Mouse (Mus musculus) mouse embryonic stem cell (cell line): Measurements from ENCODE around the gene Prlhr.

Experiments used
- in situ Hi-C, 2 experiments: fragments of 300-500 bp; cut with MboI; formaldehyde crosslinking; loops; 1 replicate in 1 of 2; 3 replicates in 1 of 2; pipeline ENCODE4 v1.14.3; 2019 to 2020; ENCODE audit warnings: low sequenced_read_pairs in 2 of 2, low pct_unique_long_range_greater_than_20kb in 1 of 2, mixed read lengths in 1 of 2; ENCODE audit not compliant: unreplicated experiment in 1 of 2

The Prlhr gene

GRCm38 (mm10) chr19:60468254-60468762, at the start of gene Prlhr:
Gene Prlhr, minus strand, starts transcription at chr19:60468304.
- in situ Hi-C loops, result no loop called here

DNA sequence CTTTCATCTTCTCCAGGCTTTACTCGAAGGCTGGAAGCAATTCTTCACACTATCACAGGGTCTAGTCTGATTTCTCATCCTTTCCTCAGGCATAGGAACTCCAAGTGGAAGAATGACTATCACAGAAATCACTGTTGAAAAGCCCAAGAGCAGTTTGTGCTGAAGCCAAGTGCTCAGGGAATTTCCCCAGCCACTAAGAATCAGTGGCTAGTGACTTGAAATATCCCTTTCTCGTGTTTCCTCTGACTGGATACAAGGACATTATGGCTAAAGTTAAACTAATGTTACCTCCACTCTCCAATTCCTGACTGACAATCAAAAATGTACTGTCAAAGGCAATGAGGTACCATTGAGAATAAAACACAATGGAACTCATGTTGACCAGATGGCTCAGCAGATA, 47.0 kb upstream of the Prlhr start:
- in situ Hi-C loops, result no loop called here

DNA sequence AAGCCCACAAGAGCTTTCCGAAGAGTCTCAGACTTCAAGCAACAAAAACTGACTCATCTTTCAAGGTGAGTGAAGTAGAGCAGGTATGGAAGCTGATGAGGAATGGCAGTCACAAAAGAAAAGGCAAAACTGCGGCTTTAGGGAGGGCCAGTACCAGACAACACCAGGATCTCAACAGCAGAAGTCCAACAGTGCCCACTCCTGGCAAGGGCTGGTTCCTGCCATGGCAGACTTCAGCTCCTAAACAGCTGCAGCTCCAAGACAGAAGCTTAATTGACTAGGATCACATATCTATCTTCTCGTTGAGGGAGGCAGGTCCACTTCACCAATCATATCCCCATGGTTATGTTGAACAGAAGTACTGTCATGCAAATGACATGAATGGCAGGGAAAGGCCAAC, 45.3 kb upstream of the Prlhr start:
- in situ Hi-C loops, result no loop called here

GRCm38 (mm10) chr19:60500209-60500608, 32.1 kb upstream of the Prlhr start:
- in situ Hi-C loops, result no loop called here

GRCm38 (mm10) chr19:60497171-60497570, 29.1 kb upstream of the Prlhr start:
- in situ Hi-C loops, result no loop called here

GRCm38 (mm10) chr19:60495772-60496171, 27.7 kb upstream of the Prlhr start:
- in situ Hi-C loops, result no loop called here

DNA sequence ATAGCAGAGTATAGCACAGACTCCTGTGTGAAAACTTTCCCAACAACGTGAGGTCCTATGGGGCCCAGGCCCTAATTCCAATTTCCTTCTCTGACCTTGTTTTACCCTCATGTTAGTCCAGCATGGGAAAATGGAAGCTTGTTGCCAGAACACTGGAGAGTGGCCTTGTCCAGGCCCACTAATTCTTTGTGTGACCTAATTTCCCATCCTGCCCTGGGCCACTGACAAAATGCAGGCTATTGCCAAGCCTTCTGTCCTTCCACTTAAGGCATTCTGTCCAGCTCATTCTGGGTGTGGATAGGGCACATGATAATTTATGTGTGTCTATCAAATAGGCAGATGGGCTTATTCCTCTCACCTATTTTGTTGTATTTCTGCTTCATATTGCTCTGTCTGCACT, 21.5 kb upstream of the Prlhr start:
- in situ Hi-C loops, result no loop called here

DNA sequence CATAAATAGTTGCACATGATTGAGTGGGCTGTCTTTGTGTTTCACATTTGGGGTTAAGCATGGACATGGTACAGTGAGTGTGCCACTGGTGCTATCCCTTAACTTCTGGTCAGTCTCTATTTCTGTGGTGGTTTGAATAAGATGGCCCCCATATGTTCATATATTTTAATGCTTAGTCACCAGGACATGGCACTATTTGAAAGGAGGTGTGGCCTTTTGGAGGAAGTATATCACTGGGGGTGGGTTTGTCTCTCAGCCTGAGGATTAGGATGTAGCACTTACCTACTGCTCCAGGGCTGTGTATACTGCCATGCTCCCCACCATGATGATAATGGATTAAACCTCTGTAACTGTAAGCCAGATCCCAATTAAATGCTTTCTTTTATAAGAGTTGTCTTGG, 17.2 kb upstream of the Prlhr start:
- in situ Hi-C loops, result no loop called here

GRCm38 (mm10) chr19:60478859-60479258, 10.8 kb upstream of the Prlhr start:
- in situ Hi-C loops, result no loop called here

- in situ Hi-C loops, result no loop called here
Observed at GRCm38 (mm10) chr19:60477788-60478187, 9.7 kb upstream of the Prlhr start.

DNA sequence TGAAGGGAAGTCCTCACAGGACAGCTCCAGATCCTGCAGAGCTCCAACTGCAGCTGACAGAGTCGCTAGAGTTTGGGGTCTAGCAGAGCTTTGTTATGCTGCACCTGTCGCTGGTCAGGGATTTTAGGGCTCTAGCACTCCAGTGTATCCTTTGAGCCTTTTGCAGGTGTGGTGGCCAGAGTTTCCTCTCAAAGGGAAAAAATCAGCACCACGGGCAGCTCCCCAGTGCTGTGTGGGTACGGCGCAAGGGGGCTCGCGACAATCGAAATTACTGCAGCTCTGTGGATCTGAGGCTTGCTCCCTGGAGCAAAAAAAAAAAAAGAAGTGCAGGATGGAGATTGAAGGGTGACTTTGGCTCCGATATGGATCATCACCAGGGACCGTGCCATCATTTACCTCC, 742 bp upstream of the Prlhr start:
- in situ Hi-C loops, result no loop called here

DNA sequence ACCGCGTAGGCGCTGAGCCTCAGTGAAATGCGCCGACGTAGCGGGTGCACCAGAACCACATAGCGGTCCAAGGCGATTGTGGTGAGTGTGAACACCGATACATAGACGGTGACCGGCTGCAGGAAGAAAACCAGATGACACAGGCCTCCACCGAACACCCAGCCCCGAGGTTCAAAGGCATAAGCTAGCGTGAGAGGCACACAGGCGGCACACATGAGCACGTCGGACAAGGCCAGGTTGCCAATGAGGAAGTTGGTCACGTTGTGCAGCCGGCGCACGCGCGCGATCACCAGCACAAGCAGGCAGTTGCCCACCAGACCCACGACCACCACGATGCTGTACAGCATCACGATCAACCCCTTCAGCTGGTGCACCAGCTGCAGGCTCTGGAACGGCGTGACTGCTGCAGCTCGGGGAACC, 506 bp downstream of the Prlhr start:
- in situ Hi-C loops, result no loop called here

DNA sequence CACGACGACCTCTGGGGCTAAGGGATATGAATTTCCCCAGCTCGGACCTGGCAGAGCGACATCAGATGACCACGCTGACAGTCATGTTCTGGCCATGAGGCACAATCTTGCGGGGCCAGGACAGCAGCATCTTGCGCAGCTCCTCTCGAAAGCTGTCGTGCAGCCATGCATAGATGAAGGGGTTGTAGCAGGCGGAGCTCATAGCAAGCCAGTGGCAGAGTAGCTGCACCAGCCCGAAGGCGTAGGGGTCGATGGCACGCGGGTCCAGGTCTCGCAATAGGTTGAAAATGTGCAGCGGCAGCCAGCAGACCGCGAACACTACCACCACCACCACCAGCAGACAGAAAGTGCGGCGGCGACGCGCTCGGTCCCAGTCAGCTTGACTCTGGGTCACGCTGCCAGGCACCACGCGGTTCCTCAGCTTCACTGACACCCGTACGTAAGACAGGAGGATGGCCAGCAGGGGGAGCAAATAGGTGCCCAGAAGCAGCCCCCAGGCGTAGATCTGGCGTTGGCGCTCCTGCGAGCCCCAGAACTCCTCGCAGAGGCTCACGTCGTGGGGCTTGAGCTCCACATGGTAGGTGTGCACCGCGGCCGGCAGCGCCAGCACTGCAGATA, 1.0 kb downstream of the Prlhr start:
- in situ Hi-C loops, result no loop called here

- in situ Hi-C loops, result no loop called here
Observed at GRCm38 (mm10) chr19:60465726-60466125, 2.4 kb downstream of the Prlhr start.

- in situ Hi-C loops, result no loop called here
Observed at GRCm38 (mm10) chr19:60463896-60464295, 4.2 kb downstream of the Prlhr start.

DNA sequence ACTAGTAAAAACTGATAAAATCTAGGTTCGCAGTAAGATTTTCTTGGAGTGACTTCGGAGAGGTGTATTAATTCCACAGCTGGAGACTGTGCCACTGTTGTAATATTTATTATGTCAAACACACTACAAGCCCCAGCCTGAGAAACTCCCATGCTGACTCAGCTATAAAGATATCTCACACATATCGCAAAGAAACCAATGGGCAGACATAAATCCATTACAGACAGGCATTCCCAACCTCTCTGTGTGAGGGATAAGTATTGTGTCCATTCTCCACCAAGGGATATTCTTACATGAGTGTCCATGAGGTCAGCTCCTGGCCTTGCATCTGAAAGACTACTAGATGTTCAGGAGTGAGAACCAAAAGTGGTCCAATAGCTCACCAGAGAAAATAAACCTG, 4.7 kb downstream of the Prlhr start:
- in situ Hi-C loops, result no loop called here

GRCm38 (mm10) chr19:60461476-60461875, 6.6 kb downstream of the Prlhr start:
- in situ Hi-C loops, result no loop called here

DNA sequence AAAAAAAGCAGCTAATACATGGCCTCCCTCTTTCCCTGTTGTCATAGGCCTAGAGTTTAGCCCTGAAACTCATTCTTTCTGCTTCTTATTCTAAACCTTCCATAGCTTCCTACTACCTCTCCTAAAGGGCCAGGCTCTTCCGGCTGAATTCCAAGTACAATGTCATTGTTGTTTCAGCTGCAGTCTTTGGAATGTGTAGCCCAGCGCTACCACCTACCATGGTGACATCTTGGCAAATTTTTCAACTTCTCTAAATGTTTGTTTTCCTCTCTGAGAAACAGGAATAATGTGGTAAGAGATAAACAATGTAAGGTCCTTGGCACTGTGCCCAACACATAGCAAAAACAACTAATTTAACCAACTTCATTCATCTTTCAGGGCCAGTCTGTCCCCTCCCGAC, 8.4 kb downstream of the Prlhr start:
- in situ Hi-C loops, result no loop called here

- in situ Hi-C loops, result no loop called here
Observed at GRCm38 (mm10) chr19:60459071-60459470, 9.0 kb downstream of the Prlhr start.

DNA sequence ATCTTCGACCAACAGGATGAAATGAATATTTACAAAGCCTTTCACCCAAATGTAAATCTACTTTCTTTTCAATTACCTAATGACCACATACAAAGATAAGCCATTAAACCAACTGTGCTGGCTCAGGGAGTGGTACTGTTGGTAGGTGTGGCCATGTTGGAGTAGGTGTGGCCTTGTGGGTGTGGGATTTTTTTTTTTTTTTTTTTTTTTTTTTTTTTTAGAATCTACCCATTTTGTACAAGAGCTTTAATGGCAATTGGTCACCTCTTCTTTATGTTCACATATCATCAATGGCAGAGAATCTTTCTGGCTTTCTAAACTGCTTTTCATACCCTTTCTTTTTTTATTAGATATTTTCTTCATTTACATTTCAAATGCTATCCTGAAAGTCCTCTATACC, 12.3 kb downstream of the Prlhr start:
- in situ Hi-C loops, result no loop called here

DNA sequence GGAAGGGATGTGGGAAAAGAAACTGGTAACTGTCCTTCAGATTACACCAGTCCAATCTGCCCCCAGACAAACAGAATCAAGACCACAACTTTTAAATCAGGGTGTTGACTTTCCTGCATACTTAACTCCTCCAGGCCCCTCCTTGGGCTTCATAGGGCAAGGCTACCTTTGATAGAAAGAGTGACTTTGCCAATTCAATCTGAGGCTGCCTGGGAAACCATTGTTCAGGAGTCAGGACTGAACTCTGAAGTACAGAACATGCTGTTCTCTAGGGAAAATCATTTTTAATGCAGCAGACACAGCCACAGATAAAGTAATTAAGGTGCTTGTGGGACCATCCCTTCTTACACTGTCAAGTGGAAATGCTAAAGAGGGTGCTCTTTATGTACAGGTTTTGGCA, 27.6 kb downstream of the Prlhr start:
- in situ Hi-C loops, result no loop called here
